Mouse (Mus musculus) C2C12 (cell line): Measurements from ENCODE around the gene Mogat2.

Experiments used
- CEBPB ChIP-seq: IDR thresholded peaks from one replicate; pipeline ENCODE4 v1.6.1; 2011; ENCODE audit warnings: low read depth, mild to moderate bottlenecking, control low read depth, moderate library complexity
- CTCF ChIP-seq: IDR thresholded peaks from one replicate; pipeline ENCODE4 v1.5.1; 2011; ENCODE audit not compliant: control insufficient read depth, insufficient read depth, insufficient read length
- MAX ChIP-seq: IDR thresholded peaks from one replicate; pipeline ENCODE4 v1.6.1; 2011; ENCODE audit warnings: mild to moderate bottlenecking, control low read depth
- MYOD1 ChIP-seq: IDR thresholded peaks from one replicate; pipeline ENCODE4 v1.6.1; 2011; ENCODE audit warnings: low read depth; ENCODE audit not compliant: control insufficient read depth, insufficient read length
- MYOG ChIP-seq: IDR thresholded peaks from one replicate; pipeline ENCODE4 v1.6.1; 2011; ENCODE audit not compliant: control insufficient read depth, insufficient read length; ENCODE audit errors: extremely low read depth
- USF1 ChIP-seq: IDR thresholded peaks from one replicate; pipeline ENCODE4 v1.6.1; 2011; ENCODE audit warnings: low read depth, mild to moderate bottlenecking, control low read depth, moderate library complexity

DNA sequence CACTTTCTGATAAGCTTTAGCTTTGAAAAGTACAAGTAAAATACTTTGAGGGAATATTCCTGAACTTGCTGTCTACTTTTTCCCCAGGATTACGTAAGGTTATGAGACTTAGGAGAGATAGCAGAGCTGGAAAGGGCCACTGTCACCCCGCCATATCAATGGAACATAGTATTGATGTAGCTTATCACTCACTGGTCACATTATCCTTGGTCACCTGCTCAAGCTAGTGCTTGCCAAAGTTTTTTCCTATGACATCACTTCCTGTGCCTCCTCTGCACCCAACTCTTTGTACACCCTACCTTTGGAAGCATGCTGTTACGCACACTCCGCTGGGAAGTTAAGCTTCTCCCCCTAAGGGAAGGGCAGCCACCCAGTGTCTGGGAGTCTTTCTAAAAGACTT is 29.7 kb downstream of the Mogat2 start:
- TF ChIP-seq CTCF (no peak), MAX (no peak), USF1 (no peak), MYOD1 (no peak), CEBPB (no peak), MYOG (no peak)
